Mouse (Mus musculus): ENCODE data around the gene March8. TPM values are rescaled to one million over a fixed set of nuclear protein-coding genes. Genes with fewer than 3 reads are reported as not detected.

The March8 gene
- polyA plus RNA-seq, 1 experiment: 112 TPM

DNA sequence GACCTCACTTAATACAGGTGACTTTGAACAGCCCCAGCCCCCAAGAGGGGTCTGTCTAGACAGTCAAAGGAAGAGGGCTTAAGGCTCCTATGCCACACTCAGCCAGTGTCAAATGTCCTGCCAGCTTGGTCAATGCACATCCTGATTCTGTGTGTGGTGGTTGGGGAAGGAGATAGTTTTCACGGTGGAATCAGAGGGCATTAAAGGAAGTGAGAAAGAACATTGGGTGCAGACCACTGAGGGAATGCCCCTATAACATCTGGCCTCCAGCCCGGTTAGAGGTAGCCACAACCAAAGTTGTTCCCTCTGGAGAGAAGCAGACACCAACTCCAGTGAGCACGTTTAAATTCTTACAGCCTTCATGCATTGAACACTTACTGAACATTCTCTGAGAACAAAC lies 89.7 kb downstream of the March8 start:
- 65% methylated on average over 3 of the region's 3 CpGs for WGBS
- no peak for DNase-seq
- Histone ChIP-seq H3K4me3 (ENCODE audit: insufficient read depth, low read depth, low read length) (no peak overlapping the region), H3K27ac (ENCODE audit: insufficient read depth, low read depth, low read length) (no peak overlapping the region), H3K36me3 (ENCODE audit: control insufficient read depth, insufficient read depth, low read length) (no peaks in the 10 kb centered on the region), H3K4me1 (ENCODE audit: control insufficient read depth, insufficient read depth, low read length) (no peaks in the 10 kb centered on the region), H3K27me3 (replicated peaks; ENCODE audit: control insufficient read depth, insufficient read depth, low read length) (no peaks in the 10 kb centered on the region)
- TF ChIP-seq CTCF (conservative IDR thresholded peaks at IDR 0.05; ENCODE audit: insufficient read depth, insufficient read length, low read depth, low read length) (no peak), POLR2A (IDR thresholded peaks at IDR 0.05; ENCODE audit: low read depth, low read length) (no peak)

DNA sequence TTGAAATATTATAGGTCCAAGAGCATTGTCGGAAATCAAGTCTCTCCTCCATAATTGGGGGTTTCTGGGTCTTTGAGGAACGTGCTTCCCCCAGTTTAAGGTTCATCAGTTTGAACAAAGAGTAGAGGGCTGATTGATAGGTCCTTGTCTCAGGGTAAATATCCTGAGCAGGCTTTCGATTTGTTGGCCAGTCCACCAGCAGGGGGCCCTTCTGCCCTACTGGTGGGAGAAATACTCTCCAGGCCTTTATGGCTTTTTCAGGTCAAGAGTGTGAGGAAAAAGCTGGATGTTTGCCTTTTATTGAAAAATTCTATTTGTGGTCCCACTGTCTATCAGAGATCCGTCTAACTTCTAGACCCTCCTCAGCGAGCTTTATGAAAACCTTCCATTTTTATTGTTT lies 90.5 kb downstream of the March8 start:
- Histone ChIP-seq H3K4me1 (ENCODE audit: control insufficient read depth, insufficient read depth, low read length) (no peaks in the 10 kb centered on the region), H3K27ac (ENCODE audit: insufficient read depth, low read depth, low read length) (no peak overlapping the region), H3K4me3 (ENCODE audit: insufficient read depth, low read depth, low read length) (no peak overlapping the region), H3K27me3 (replicated peaks; ENCODE audit: control insufficient read depth, insufficient read depth, low read length) (no peaks in the 10 kb centered on the region), H3K36me3 (ENCODE audit: control insufficient read depth, insufficient read depth, low read length) (no peaks in the 10 kb centered on the region)
- TF ChIP-seq POLR2A (IDR thresholded peaks at IDR 0.05; ENCODE audit: low read depth, low read length) (no peak), CTCF (conservative IDR thresholded peaks at IDR 0.05; ENCODE audit: insufficient read depth, insufficient read length, low read depth, low read length) (peak; percentile 53)
- DNase-seq: no peak
- 59% methylated on average over 5 of the region's 5 CpGs for WGBS

DNA sequence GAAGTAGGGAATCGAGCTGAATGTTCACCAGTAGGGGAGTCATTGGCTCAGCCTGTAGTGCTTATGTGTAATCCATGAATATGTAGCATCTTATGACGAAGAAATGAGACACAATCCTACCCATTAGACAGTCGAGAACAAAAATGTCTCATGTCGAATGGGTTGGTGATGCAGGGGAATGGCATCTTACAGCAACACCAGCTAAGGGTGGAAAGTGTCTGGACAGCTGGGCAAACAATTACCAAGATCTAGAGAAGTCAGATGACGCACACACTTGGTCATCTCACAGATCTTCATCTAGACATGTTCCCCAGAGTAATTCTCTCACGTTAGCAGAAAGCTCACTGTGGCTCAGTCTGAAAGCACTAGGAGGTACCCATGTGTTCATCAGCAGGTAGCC lies 101.0 kb downstream of the March8 start:
- no peak overlapping the region for H3K4me3 ChIP-seq (ENCODE audit: insufficient read depth, low read depth, low read length)
- no peak for DNase-seq
- TF ChIP-seq CTCF (conservative IDR thresholded peaks at IDR 0.05; ENCODE audit: insufficient read depth, insufficient read length, low read depth, low read length): no peak
- TF ChIP-seq POLR2A (IDR thresholded peaks at IDR 0.05; ENCODE audit: low read depth, low read length): no peak
- H3K27me3 ChIP-seq (replicated peaks; ENCODE audit: control insufficient read depth, insufficient read depth, low read length): no peaks in the 10 kb centered on the region
- no peak overlapping the region for H3K27ac ChIP-seq (ENCODE audit: insufficient read depth, low read depth, low read length)
- WGBS: 76% methylated on average over 6 of the region's 6 CpGs
- no peaks in the 10 kb centered on the region for H3K36me3 ChIP-seq (ENCODE audit: control insufficient read depth, insufficient read depth, low read length)
- no peaks in the 10 kb centered on the region for H3K4me1 ChIP-seq (ENCODE audit: control insufficient read depth, insufficient read depth, low read length)

DNA sequence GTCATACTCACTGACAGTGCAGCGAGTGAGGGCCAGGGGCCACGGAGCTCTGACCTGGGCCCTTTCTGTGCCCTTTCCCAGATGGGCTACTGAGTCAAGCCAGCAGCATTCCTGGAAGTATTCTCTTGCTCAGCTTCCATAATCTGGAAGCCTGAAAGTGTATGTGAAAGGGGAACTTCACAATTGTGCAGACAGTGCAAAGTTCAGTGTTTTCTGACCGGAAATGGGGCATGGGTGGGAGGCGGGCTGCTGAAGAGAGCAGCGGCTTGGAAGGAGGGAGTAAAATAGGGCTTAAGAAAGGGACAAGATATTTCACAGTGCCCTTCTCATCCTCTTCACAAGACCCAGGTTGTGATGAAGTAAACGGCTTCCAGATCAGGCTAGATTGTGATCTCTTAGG lies 101.7 kb downstream of the March8 start:
- no peaks in the 10 kb centered on the region for H3K27me3 ChIP-seq (replicated peaks; ENCODE audit: control insufficient read depth, insufficient read depth, low read length)
- no peak overlapping the region for H3K4me3 ChIP-seq (ENCODE audit: insufficient read depth, low read depth, low read length)
- no peak for DNase-seq
- no peaks in the 10 kb centered on the region for H3K36me3 ChIP-seq (ENCODE audit: control insufficient read depth, insufficient read depth, low read length)
- H3K4me1 ChIP-seq (ENCODE audit: control insufficient read depth, insufficient read depth, low read length): no peaks in the 10 kb centered on the region
- 70% methylated on average over 6 of the region's 6 CpGs for WGBS
- H3K27ac ChIP-seq (ENCODE audit: insufficient read depth, low read depth, low read length): no peak overlapping the region
- TF ChIP-seq POLR2A (IDR thresholded peaks at IDR 0.05; ENCODE audit: low read depth, low read length) (no peak), CTCF (conservative IDR thresholded peaks at IDR 0.05; ENCODE audit: insufficient read depth, insufficient read length, low read depth, low read length) (no peak)

DNA sequence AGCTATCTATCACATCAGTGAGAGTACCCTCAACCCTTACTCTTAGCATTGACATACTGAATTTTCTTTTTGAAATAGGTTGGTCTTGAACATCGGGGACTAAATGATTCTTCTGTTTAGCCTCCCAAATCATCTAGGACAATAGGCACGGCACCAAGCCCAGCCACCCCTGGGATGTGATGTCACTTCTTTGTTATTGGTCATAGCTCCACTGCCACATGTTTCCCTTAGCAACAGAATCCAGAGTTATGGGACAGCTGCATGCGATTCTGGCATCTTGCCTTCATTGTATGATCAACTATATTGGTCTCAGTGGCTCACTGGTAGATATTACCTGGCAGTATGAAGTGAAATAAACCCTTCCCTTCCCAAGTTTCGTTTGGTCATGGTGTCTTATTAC lies 102.6 kb downstream of the March8 start:
- H3K36me3 ChIP-seq (ENCODE audit: control insufficient read depth, insufficient read depth, low read length): no peaks in the 10 kb centered on the region
- 75% methylated on average over 4 of the region's 4 CpGs for WGBS
- no peak for DNase-seq
- no peak for TF ChIP-seq POLR2A (IDR thresholded peaks at IDR 0.05; ENCODE audit: low read depth, low read length)
- TF ChIP-seq CTCF (conservative IDR thresholded peaks at IDR 0.05; ENCODE audit: insufficient read depth, insufficient read length, low read depth, low read length): no peak
- no peak overlapping the region for H3K27ac ChIP-seq (ENCODE audit: insufficient read depth, low read depth, low read length)
- no peaks in the 10 kb centered on the region for H3K4me1 ChIP-seq (ENCODE audit: control insufficient read depth, insufficient read depth, low read length)
- H3K4me3 ChIP-seq (ENCODE audit: insufficient read depth, low read depth, low read length): no peak overlapping the region
- H3K27me3 ChIP-seq (replicated peaks; ENCODE audit: control insufficient read depth, insufficient read depth, low read length): no peaks in the 10 kb centered on the region

DNA sequence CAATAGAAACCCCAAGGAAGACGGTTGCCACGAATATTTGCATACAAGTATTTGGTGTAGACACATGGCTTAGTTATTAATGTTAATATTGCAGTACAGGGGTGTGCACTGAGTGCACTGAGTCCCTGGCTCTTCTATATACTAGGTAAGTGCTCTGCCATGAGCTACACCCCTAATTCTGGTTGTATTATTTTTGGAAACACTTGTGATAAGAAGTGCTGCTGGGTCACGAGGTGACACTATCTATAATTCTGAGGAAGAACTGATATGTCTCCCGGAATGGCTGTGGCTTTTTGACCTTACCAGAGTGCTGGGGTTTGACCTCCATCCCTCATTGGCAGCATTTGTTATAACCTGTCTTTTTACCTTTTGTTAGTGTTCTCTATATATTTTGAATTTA lies 103.0 kb downstream of the March8 start:
- DNase-seq: no peak
- H3K4me3 ChIP-seq (ENCODE audit: insufficient read depth, low read depth, low read length): no peak overlapping the region
- TF ChIP-seq CTCF (conservative IDR thresholded peaks at IDR 0.05; ENCODE audit: insufficient read depth, insufficient read length, low read depth, low read length): no peak
- TF ChIP-seq POLR2A (IDR thresholded peaks at IDR 0.05; ENCODE audit: low read depth, low read length): no peak
- no peaks in the 10 kb centered on the region for H3K4me1 ChIP-seq (ENCODE audit: control insufficient read depth, insufficient read depth, low read length)
- H3K27ac ChIP-seq (ENCODE audit: insufficient read depth, low read depth, low read length): no peak overlapping the region
- H3K36me3 ChIP-seq (ENCODE audit: control insufficient read depth, insufficient read depth, low read length): no peaks in the 10 kb centered on the region
- WGBS: 73% methylated on average over 4 of the region's 4 CpGs
- H3K27me3 ChIP-seq (replicated peaks; ENCODE audit: control insufficient read depth, insufficient read depth, low read length): no peaks in the 10 kb centered on the region

DNA sequence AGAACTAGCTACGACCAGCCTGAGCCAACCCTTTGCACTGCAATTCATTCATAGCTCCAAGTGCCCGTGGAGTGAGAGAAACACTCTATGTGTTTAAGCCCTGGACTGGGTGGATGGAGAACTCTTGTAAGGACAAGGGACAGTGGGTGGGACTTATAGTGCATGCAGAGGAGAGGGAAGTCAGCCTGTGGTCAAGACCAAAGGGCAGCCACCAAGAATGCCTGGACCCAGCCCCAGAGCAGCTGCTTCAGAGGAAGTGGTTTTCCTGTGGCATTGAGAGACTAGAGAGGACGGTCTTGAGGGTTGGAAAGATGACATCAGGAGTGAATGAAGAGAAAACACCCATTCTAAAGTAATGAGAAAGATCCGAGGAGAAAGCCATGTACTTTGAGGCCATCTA lies 118.0 kb downstream of the March8 start:
- DNase-seq: peak; percentile 55
- no peak for TF ChIP-seq POLR2A (IDR thresholded peaks at IDR 0.05; ENCODE audit: low read depth, low read length)
- no peak for TF ChIP-seq CTCF (conservative IDR thresholded peaks at IDR 0.05; ENCODE audit: insufficient read depth, insufficient read length, low read depth, low read length)
- WGBS: 75% methylated on average over 4 of the region's 4 CpGs
- Histone ChIP-seq H3K4me1 (ENCODE audit: control insufficient read depth, insufficient read depth, low read length) (no peaks in the 10 kb centered on the region), H3K27me3 (replicated peaks; ENCODE audit: control insufficient read depth, insufficient read depth, low read length) (no peaks in the 10 kb centered on the region), H3K4me3 (ENCODE audit: insufficient read depth, low read depth, low read length) (no peak overlapping the region), H3K36me3 (ENCODE audit: control insufficient read depth, insufficient read depth, low read length) (no peaks in the 10 kb centered on the region), H3K27ac (ENCODE audit: insufficient read depth, low read depth, low read length) (no peak overlapping the region)

DNA sequence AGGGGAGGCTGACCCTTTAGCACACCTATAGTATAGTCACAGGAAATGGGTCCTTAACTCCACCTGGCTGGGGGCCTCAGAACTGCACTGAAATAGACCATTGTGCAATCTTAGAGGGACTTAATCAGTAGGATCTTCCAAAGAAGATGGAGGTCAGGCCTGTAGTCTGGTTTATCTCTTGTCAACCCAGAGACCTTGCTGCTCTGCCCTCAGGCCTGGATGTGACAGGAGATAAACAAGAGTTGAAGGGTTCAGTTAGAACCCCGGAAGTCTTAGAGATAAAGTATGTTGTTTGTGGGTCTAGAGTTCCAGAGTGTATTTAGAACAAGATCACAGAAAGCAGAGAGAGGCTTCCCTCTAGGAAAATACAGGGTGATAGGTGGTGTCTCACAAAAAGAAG lies 118.7 kb downstream of the March8 start:
- TF ChIP-seq CTCF (conservative IDR thresholded peaks at IDR 0.05; ENCODE audit: insufficient read depth, insufficient read length, low read depth, low read length): no peak
- no peak for TF ChIP-seq POLR2A (IDR thresholded peaks at IDR 0.05; ENCODE audit: low read depth, low read length)
- peak; percentile 30 for DNase-seq
- Histone ChIP-seq H3K4me1 (ENCODE audit: control insufficient read depth, insufficient read depth, low read length) (no peaks in the 10 kb centered on the region), H3K36me3 (ENCODE audit: control insufficient read depth, insufficient read depth, low read length) (no peaks in the 10 kb centered on the region), H3K27me3 (replicated peaks; ENCODE audit: control insufficient read depth, insufficient read depth, low read length) (no peaks in the 10 kb centered on the region), H3K27ac (ENCODE audit: insufficient read depth, low read depth, low read length) (no peak overlapping the region), H3K4me3 (ENCODE audit: insufficient read depth, low read depth, low read length) (no peak overlapping the region)
- 68% methylated on average over 1 of the region's 1 CpGs for WGBS
